Mouse (Mus musculus): ENCODE measurements around the gene Pard3. TPM values are rescaled to one million over a fixed set of nuclear protein-coding genes. Genes with fewer than 3 reads are reported as not detected.
A peak's percentile ranks its signal among the peaks of the same experiment; 100 is the strongest.

The Pard3 gene
- polyA plus RNA-seq, 1 experiment, result 51.2 TPM

DNA sequence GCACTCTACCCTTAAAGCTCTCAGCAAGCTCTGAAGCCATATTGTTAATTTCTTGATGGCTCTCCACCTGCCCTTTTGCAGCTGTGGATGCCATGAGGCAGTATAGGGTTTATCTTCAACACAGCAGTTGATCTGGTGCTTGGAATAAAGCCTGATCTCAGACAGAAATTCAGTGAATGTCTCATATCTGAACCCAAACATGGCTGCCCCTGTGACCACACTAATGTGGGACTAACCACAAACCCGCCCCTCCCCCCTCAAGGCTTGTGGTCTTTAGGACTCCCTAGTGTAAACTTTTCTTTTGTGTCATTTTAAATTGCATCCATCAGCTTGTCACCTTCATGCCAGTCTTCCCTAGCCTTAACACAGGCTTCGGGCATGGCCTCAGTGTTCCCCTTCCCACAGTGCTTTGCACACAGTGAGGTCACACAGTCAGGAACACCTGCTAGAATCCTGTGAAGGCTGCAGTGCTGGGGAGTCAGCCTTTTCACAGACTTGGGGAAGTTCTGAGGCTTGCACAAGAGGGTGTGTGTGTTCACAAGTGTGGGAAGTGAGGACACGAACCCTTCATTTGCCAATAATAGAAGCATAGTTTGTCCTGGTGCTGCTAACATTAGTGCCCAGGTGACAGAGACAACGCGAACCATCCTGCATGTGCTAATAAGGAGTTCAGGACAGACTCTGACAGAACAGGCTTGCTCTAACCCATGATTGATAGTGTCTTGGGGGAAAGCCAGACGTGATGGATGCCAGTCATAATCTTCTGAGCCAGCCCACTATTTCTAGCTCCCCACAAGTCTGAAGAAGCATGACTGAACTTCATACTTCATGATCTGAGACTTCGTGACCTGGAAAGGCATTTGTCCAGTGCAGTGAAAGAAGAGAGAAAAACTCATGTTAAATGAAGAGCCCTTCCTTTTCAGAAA, 451.4 kb downstream of the Pard3 start:
- H3K36me3 ChIP-seq (ENCODE audit: control insufficient read depth, insufficient read depth, low read length), result no peaks in the 10 kb centered on the region
- WGBS, result 74% methylated on average over 7 of the region's 7 CpGs
- DNase-seq, result no peak
- peaks cover 15% of the 10 kb centered on the region for H3K4me1 ChIP-seq (ENCODE audit: control insufficient read depth, insufficient read depth, low read length)
- no peak overlapping the region for H3K4me3 ChIP-seq (ENCODE audit: insufficient read depth, low read depth, low read length)
- no peaks in the 10 kb centered on the region for H3K27me3 ChIP-seq (replicated peaks; ENCODE audit: control insufficient read depth, insufficient read depth, low read length)
- H3K27ac ChIP-seq (ENCODE audit: insufficient read depth, low read depth, low read length), result no peak overlapping the region
- no peak for TF ChIP-seq CTCF (conservative IDR thresholded peaks at IDR 0.05; ENCODE audit: insufficient read depth, insufficient read length, low read depth, low read length)
- no peak for TF ChIP-seq POLR2A (IDR thresholded peaks at IDR 0.05; ENCODE audit: low read depth, low read length)

DNA sequence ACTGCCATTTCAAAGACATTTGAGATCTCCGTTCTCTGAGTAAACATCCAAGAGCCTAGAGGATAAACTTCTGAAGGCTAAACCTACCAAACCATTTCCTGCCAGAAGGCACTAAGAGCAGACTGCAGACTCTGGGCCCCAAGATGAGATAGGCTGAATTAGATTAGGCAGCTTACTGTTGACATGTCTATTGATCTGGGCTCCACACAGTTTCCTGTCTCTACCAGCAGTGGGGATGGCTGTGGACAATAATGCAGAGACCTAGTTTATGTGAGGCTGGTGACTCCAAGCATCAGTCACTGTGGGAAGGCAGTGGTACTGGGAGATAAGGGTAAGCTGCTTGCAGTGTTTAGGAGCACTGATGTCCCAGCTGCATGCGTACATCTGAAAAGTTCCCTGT, 452.4 kb downstream of the Pard3 start:
- H3K36me3 ChIP-seq (ENCODE audit: control insufficient read depth, insufficient read depth, low read length), result no peaks in the 10 kb centered on the region
- H3K27ac ChIP-seq (ENCODE audit: insufficient read depth, low read depth, low read length), result no peak overlapping the region
- H3K4me3 ChIP-seq (ENCODE audit: insufficient read depth, low read depth, low read length), result no peak overlapping the region
- H3K27me3 ChIP-seq (replicated peaks; ENCODE audit: control insufficient read depth, insufficient read depth, low read length), result no peaks in the 10 kb centered on the region
- no peak for DNase-seq
- 66% methylated on average over 2 of the region's 2 CpGs for WGBS
- H3K4me1 ChIP-seq (ENCODE audit: control insufficient read depth, insufficient read depth, low read length), result peaks cover 15% of the 10 kb centered on the region
- TF ChIP-seq POLR2A (IDR thresholded peaks at IDR 0.05; ENCODE audit: low read depth, low read length) (no peak), CTCF (conservative IDR thresholded peaks at IDR 0.05; ENCODE audit: insufficient read depth, insufficient read length, low read depth, low read length) (no peak)

DNA sequence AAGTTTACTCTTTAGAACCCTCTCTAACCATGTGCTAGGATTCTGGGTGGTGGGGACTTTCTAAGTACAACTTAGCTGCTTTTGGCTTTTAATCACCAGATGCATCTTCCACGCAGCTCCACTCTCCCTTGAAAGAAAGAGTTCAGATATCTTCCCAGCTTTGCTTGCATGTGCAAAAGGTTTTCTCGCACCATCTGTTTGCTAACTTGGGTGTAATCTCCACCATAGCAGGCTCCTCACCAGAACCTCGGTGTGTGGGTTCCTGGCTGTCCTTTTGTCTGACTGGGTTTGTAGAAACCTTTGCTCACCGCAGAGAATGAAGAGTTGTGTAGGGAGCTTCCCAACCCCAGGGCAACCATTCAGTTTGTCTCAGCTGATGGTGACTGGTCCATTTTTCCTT, 462.0 kb downstream of the Pard3 start:
- TF ChIP-seq POLR2A (IDR thresholded peaks at IDR 0.05; ENCODE audit: low read depth, low read length) (no peak), CTCF (conservative IDR thresholded peaks at IDR 0.05; ENCODE audit: insufficient read depth, insufficient read length, low read depth, low read length) (no peak)
- no peak for DNase-seq
- 91% methylated on average over 4 of the region's 4 CpGs for WGBS
- Histone ChIP-seq H3K36me3 (ENCODE audit: control insufficient read depth, insufficient read depth, low read length) (no peaks in the 10 kb centered on the region), H3K4me1 (ENCODE audit: control insufficient read depth, insufficient read depth, low read length) (no peaks in the 10 kb centered on the region), H3K27ac (ENCODE audit: insufficient read depth, low read depth, low read length) (no peak overlapping the region), H3K27me3 (replicated peaks; ENCODE audit: control insufficient read depth, insufficient read depth, low read length) (no peaks in the 10 kb centered on the region), H3K4me3 (ENCODE audit: insufficient read depth, low read depth, low read length) (no peak overlapping the region)

DNA sequence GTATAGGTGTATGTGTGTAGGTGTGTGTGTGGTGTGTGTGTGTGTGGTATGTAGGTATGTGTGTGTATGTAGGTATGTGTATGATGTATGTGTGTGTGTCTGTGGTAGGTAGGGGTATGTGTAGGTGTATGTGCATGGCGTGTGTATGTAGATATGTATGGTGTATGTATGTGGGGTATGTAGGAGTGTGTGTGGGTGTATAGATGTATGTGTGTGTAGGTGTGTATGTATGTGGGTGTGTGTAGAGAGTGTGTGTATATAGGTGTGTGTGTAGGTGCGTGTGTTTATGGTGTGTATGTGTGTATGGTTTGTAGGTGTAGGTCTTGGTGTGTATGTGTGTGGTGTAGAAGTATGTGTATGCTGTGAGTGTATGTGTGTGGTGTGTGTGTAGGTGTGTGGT, 464.6 kb downstream of the Pard3 start:
- 99% methylated on average over 2 of the region's 2 CpGs for WGBS
- no peak for TF ChIP-seq POLR2A (IDR thresholded peaks at IDR 0.05; ENCODE audit: low read depth, low read length)
- no peak for TF ChIP-seq CTCF (conservative IDR thresholded peaks at IDR 0.05; ENCODE audit: insufficient read depth, insufficient read length, low read depth, low read length)
- Histone ChIP-seq H3K27me3 (replicated peaks; ENCODE audit: control insufficient read depth, insufficient read depth, low read length) (no peaks in the 10 kb centered on the region), H3K4me3 (ENCODE audit: insufficient read depth, low read depth, low read length) (no peak overlapping the region), H3K4me1 (ENCODE audit: control insufficient read depth, insufficient read depth, low read length) (no peaks in the 10 kb centered on the region), H3K36me3 (ENCODE audit: control insufficient read depth, insufficient read depth, low read length) (no peaks in the 10 kb centered on the region), H3K27ac (ENCODE audit: insufficient read depth, low read depth, low read length) (no peak overlapping the region)
- no peak for DNase-seq

DNA sequence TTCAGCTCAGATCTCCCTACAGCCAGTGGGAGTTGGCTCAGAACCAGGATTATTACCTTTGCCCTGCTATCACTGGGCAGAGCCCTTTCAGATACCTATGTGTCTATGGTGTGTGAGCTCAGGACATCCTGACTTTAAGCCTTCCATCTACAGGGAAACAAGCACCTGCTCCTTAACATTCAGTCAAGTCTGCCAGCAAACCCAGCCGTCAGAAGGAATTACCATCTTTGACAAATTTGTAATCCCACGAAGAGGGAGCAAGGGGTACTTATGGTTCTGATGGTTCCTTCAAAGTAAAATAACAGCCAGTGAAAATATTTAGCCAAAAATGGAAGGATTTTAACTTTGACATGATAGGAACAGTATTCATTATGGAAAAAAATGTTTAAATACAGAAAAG, 466.1 kb downstream of the Pard3 start:
- Histone ChIP-seq H3K27ac (ENCODE audit: insufficient read depth, low read depth, low read length) (no peak overlapping the region), H3K4me1 (ENCODE audit: control insufficient read depth, insufficient read depth, low read length) (no peaks in the 10 kb centered on the region), H3K36me3 (ENCODE audit: control insufficient read depth, insufficient read depth, low read length) (no peaks in the 10 kb centered on the region), H3K27me3 (replicated peaks; ENCODE audit: control insufficient read depth, insufficient read depth, low read length) (no peaks in the 10 kb centered on the region), H3K4me3 (ENCODE audit: insufficient read depth, low read depth, low read length) (no peak overlapping the region)
- 96% methylated on average over 2 of the region's 2 CpGs for WGBS
- DNase-seq, result no peak
- TF ChIP-seq CTCF (conservative IDR thresholded peaks at IDR 0.05; ENCODE audit: insufficient read depth, insufficient read length, low read depth, low read length) (no peak), POLR2A (IDR thresholded peaks at IDR 0.05; ENCODE audit: low read depth, low read length) (no peak)

DNA sequence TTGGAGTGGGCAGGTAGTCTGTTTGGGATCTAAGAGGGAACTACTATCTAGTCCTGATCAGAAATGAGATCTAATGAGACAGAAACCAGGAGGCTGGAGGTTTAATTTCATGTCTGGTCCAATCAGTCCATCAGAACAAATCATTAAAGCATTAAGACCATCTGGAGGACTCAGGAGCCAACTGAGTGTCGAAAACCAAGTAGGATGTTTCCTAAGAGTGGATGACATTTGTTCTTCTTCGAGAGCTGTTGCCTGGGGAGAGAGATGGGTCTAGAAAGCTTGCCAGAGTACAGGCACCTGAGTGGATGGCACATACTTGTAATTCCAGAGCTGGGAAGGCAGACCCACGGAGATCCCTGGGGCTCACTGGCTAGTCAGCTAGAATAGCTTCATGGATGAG, 468.2 kb downstream of the Pard3 start:
- Histone ChIP-seq H3K27me3 (replicated peaks; ENCODE audit: control insufficient read depth, insufficient read depth, low read length) (no peaks in the 10 kb centered on the region), H3K4me3 (ENCODE audit: insufficient read depth, low read depth, low read length) (no peak overlapping the region), H3K27ac (ENCODE audit: insufficient read depth, low read depth, low read length) (no peak overlapping the region), H3K4me1 (ENCODE audit: control insufficient read depth, insufficient read depth, low read length) (no peaks in the 10 kb centered on the region), H3K36me3 (ENCODE audit: control insufficient read depth, insufficient read depth, low read length) (no peaks in the 10 kb centered on the region)
- WGBS, result 81% methylated on average over 3 of the region's 3 CpGs
- TF ChIP-seq CTCF (conservative IDR thresholded peaks at IDR 0.05; ENCODE audit: insufficient read depth, insufficient read length, low read depth, low read length) (no peak), POLR2A (IDR thresholded peaks at IDR 0.05; ENCODE audit: low read depth, low read length) (no peak)
- no peak for DNase-seq

DNA sequence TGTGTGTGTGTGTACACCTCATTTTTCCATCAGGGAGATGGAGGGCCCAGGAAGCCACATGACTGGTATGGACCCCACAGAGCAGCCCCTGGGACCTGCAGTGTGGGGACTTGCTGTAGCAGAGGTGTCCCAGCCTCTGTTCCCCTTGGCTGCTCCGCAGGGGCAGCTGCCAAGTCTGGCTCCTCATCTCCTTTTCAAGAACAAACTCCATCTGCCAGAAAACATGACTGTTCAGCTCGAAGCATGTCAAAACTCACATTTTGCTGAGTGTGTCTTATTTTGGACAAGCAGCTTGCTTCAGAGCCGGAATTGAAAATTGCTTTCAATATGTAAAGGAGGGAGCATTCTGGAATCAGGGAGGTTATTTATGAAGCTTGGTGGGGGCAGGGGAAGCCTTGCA, 471.1 kb downstream of the Pard3 start:
- TF ChIP-seq CTCF (conservative IDR thresholded peaks at IDR 0.05; ENCODE audit: insufficient read depth, insufficient read length, low read depth, low read length), result no peak
- peak; percentile 53 for DNase-seq
- 43% methylated on average over 3 of the region's 3 CpGs for WGBS

More for the DNA sequence above, 471.1 kb downstream of the Pard3 start:
- H3K4me3 ChIP-seq (ENCODE audit: insufficient read depth, low read depth, low read length), result no peak overlapping the region
- no peaks in the 10 kb centered on the region for H3K36me3 ChIP-seq (ENCODE audit: control insufficient read depth, insufficient read depth, low read length)
- no peak overlapping the region for H3K27ac ChIP-seq (ENCODE audit: insufficient read depth, low read depth, low read length)
- peaks cover 2% of the 10 kb centered on the region; the same call in 1 of the 2 replicates for H3K4me1 ChIP-seq (ENCODE audit: control insufficient read depth, insufficient read depth, low read length)
- no peaks in the 10 kb centered on the region for H3K27me3 ChIP-seq (replicated peaks; ENCODE audit: control insufficient read depth, insufficient read depth, low read length)
